Mouse (Mus musculus): ENCODE measurements around the gene Ak4.
"Not testable (repeated sequence)": the region's sequence is repeated elsewhere in the genome, so short reads cannot be mapped to it uniquely, and the experiment has no call there.

Gene Ak4

DNA sequence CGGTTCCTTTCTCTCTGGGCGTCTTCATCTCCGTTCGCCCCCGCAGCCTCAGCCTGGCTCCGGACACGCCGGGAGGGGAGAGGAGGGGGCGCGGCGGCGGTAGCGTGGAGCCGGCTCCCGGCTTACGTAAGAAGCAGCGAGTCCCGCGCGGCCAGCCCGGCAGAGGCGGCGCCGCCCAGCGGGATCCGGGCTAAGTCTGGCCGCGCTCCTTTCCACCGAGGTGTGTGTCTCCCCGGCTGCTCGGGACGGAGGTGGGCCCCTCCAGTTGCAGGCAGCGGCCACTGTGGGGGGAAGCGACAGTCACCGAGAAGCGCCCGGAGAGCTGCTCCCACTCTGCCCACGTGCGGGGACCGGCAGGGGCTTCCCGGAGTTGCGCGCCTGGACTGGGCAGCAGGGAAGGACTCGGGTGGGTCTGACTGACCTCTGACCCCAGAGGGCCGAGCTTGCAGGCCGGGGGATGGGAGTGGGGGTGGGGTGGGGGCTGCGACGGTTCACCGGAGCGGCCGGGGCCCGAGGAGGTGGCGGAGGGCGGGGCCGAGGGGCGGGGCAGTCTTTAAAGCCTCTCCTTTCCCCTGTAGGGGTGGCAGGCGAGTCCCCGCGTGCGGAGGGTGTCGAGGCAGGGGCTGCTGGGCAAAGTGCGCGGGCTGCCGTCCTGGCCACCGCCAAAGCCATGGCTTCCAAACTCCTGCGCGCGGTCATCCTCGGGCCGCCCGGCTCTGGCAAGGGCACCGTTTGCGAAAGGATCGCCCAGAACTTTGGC, at the start of gene Ak4:
Gene Ak4 (plus strand): TSS at position 127 of the 760 bp plus-strand sequence.
- DNase-seq, result peak; percentile 44 to 60

- no peak for DNase-seq
Observed at GRCm38 (mm10) chr4:101369738-101370275, 49.3 kb upstream of the Ak4 start.

GRCm38 (mm10) chr4:101372283-101372682, 46.8 kb upstream of the Ak4 start:
- no peak for DNase-seq

GRCm38 (mm10) chr4:101372751-101373150, 46.3 kb upstream of the Ak4 start:
- no peak for DNase-seq

GRCm38 (mm10) chr4:101374104-101374503, 45.0 kb upstream of the Ak4 start:
- no peak for DNase-seq

DNA sequence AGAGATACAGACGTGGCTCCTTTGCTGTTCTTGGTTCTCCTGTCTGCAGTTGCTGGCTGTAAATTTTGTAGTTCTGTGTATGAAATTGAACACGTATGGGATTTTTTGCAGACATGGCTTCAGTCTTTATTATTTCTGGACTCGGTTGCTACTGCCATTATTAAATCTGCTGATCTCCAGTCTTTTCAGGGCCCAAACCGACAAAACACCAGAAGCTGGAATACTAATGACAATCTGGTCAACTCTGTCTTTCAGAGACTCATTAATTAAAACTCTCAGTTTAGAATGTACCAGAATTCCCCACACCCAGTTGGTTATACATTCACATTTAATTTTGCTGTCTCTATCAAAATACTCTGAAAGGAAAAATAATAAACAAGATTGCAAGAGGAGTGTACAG, 42.2 kb upstream of the Ak4 start:
- DNase-seq, result no peak

DNA sequence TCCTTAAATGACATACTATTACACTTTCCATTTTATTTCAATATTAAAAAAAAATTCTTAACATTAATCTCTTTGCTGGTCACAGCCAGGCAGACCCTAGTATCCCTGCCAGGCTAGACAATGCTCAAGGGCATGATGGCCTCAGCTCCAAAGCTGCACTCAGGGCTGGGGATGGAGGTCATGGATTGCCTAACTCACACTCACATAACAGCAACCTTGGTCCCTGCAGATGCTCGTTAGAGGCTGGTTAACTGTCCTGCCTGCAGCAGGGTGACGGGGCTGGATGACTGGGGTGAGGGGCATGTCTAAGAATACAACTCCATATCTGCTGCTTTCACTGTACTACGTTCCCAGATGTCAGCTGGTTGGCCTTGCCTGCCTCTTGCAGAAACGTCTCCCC, 40.8 kb upstream of the Ak4 start:
- DNase-seq, result no peak

DNA sequence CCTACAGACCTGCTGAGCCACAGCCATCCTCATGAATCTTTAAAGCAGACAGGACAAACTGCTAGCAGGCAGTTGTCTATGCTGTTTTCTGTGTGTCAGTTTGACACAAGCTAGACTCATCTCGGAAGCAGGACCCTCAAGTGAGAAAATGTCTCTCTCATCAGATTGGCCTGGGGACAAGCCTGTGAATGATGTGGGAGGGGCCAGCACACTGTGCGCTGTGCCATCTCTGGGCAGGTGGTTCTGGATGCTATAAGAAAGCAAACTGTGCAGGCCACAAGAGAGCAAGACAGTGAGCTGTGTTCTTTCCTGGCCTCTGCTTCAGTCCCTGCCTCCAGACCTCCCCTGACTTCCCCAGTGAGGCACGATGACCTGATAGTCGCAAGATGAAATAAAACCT, 40.3 kb upstream of the Ak4 start:
- DNase-seq, result no peak

- DNase-seq, result peak in 1 of 2 experiments; percentile 21
Observed at GRCm38 (mm10) chr4:101385002-101385401, 34.1 kb upstream of the Ak4 start.

- DNase-seq, result no peak
Observed at GRCm38 (mm10) chr4:101388246-101388645, 30.8 kb upstream of the Ak4 start.

GRCm38 (mm10) chr4:101388656-101389055, 30.4 kb upstream of the Ak4 start:
- not testable (repeated sequence) for DNase-seq

DNA sequence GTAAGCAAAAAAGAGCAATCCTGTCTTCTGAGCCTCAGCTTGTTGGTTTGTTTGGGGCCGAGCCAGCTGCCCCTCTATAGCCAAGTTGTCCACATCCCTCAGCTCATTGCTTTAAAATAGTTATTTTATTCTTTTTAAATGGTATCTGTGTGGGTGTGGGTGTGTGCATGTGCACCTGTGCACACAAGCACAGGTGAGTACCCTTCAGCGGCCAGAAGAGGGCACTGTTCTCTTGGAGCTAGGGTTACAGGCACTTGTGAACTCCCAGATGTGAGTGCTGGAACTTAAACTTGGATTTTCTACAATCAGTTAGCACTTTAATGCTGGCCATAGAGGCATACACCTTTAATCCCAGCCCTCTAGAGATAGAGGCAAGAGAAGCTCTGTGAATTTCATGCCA, 26.8 kb upstream of the Ak4 start:
- DNase-seq, result peak; percentile 36 to 57

- DNase-seq, result no peak
Observed at GRCm38 (mm10) chr4:101393292-101393711, 25.8 kb upstream of the Ak4 start.

DNA sequence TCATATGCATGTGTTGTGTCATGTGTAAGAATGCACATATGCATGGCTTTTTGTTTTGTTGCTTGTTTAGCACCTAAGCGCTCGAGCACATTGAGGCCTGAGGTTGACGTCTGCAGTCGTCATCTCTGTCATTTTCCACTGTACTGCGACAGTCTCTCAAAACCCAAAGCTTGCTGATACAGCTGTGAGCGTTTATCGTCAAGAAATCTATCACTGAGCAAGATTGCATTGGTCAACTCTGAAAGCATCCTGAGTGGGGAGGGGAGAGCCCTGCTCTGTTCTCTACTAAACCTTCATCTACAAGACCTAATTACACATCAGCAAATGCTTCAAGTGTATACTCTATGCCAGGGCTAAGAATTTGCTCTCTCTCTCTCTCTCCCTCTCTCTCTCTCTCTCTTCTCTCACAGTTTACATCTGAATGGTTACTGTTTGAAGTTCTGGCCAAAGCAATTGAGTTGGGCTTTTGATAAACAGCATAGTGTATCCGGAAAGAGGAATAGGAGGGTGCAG, 24.0 kb upstream of the Ak4 start:
- DNase-seq, result no peak

GRCm38 (mm10) chr4:101400025-101400594, 19.0 kb upstream of the Ak4 start:
- no peak for DNase-seq

DNA sequence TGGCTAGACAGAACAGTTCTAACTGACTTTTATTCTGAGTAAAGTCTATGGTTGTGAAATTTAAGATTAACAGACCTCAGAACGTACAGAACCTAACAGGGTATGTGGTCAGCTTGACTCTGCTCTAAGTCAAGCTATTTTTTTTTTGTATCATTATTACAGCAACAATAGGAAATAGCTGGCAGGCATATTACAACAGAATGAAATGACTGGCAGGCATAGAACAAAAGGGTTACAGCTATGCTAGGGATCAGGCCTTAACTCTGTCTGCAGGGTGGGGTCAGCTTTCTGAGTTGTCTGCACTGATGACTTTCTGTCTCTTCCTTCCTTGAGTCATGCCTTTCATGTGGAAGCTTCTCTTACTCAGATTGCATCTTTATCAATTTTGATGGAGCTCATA, 17.1 kb upstream of the Ak4 start:
- DNase-seq, result no peak

GRCm38 (mm10) chr4:101404863-101405262, 14.2 kb upstream of the Ak4 start:
- DNase-seq, result no peak

DNA sequence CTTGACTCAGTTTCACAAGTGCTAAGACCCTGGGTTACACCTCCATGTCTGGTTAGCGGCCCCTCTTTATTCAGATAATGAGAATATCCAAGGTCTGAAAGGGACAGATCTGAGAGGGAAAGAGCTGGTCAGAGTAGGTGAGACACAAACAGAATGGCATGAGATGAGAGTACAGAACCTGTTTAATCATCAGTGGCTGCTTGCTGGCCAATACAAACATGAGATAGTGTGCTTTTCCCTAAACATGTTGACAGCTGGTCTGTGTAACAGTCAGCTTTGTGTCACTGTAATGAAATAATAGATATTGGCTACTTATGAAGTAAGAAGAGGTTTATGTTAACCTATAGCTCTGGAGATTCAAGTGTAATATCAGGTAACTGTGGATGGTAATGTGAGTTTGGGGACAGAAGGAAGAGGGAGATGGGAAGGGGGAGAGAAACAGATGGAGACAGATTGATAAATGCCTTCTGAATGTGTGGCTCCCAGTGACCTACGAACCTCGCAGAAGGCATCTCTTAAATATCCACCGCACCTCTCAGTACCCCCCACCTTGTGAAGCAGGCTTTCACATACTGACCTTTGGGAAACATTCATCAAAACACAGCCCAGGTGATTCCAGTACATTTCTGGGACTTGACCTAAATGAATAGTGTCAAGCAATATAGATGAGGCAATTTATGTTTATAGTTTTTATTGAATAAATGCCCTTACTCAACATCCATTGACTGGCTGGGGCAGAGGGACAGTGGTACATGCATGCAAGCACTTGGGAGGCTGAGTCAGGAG, 12.5 kb upstream of the Ak4 start:
- DNase-seq, result no peak

DNA sequence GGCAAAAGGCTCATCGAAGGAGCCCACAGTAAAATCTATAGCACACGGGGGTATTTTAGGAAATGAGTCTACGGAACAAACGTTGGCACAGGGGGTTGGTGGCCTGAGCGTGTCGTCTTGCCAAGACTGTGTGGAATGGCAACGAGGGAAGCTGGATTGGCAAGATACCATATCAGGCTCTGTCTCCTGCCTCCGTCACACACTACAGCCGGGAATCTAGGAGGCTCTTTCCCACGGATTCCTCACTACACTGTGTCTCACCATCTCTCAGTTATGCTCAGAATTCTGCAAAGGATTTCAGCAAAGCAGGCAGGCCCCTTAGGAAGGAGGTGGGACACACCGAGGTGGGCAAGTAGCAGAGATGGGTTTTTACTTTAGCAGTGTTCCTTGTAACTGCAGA, 2.1 kb upstream of the Ak4 start:
- no peak for DNase-seq

DNA sequence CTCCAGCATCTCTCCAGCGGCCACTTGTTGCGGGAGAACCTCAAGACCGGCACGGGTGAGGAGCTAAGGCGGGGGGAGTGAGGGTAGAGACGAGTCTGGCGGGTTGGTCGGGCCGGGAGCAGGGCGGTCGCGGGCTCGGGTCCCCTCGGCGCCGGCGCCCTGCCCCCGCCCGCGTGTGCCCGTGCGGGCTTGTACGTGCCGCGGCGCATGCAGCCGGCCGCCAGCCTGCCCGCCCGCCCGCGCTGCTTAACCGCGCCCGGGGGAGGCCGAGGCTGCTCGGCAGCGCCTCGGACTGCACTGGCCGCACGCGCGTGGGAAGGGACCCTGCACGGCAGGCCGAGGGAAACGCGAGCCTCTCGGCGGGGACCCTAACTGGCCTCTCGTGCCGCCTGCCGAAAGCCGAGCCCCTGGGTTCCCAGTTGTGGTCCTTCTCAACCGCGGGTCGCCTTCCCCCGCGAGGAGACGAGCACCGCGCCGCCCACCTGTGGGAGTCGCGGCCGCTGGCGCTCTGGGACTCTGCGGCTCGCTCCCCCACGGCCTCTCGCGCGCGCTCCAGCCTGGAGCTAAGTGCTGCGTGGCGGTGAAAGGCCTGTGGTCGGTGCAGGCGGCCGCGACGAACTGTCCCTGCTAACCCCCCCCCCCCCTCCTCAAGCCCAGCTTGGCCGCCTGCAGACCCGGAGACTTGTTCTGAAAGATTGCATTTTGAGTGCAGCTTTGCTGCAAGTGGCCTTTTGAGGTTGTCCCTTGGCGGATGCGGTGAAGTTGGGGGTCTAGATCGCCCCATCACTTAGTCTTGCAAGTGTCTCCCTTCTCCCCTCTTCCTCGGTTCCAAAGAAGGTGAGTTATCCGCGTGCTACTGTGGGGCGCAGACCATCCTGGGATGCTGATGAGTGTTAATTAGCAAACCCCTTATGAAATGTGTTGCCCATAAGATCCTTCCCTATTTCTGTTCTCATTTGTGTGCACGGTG, 1.1 kb downstream of the Ak4 start:
- peak in 1 of 2 experiments; percentile 27 for DNase-seq

- no peak for DNase-seq
Observed at GRCm38 (mm10) chr4:101422996-101423395, 3.9 kb downstream of the Ak4 start.

- no peak for DNase-seq
Observed at GRCm38 (mm10) chr4:101423571-101423970, 4.5 kb downstream of the Ak4 start.

Measured in lung, postnatal 4 days (tissue).